Mouse (Mus musculus) hindbrain, embryonic 12.5 days (tissue): ENCODE measurements around the gene Enoph1. TPM values are rescaled to one million over a fixed set of nuclear protein-coding genes. Genes with fewer than 3 reads are reported as not detected.

Source experiments
- ATAC-seq: fragments of 200-750 bp; cut with Nextera tagmentation; 2 replicates; pipeline ENCODE4 v1.8.0; 2017; ENCODE audit warnings: moderate TSS enrichment; ENCODE audit not compliant: low FRiP score
- H3K27ac ChIP-seq: fragments of 300-500 bp; sonication (generic); 2 replicates; pipeline ENCODE4 v1.5.1; 2016; ENCODE audit warnings: mild to moderate bottlenecking
- H3K27me3 ChIP-seq: fragments of 300-500 bp; sonication (generic); 2 replicates; pipeline ENCODE4 v1.6.1; 2016; ENCODE audit warnings: mild to moderate bottlenecking
- H3K36me3 ChIP-seq: fragments of 300-500 bp; sonication (generic); 2 replicates; pipeline ENCODE4 v1.6.1; 2016; ENCODE audit warnings: mild to moderate bottlenecking
- H3K4me1 ChIP-seq: fragments of 300-500 bp; sonication (generic); 2 replicates; pipeline ENCODE4 v1.6.1; 2016
- H3K4me2 ChIP-seq: fragments of 300-500 bp; sonication (generic); replicated peaks from 2 replicates; pipeline ENCODE4 v1.6.1; 2016; ENCODE audit warnings: mild to moderate bottlenecking
- H3K4me3 ChIP-seq: fragments of 300-500 bp; sonication (generic); 2 replicates; pipeline ENCODE4 v1.5.1; 2016; ENCODE audit warnings: mild to moderate bottlenecking
- H3K9ac ChIP-seq: fragments of 300-500 bp; sonication (generic); 2 replicates; pipeline ENCODE4 v1.6.1; 2016; ENCODE audit warnings: mild to moderate bottlenecking, moderate library complexity
- H3K9me3 ChIP-seq: fragments of 300-500 bp; sonication (generic); replicated peaks from 2 replicates; pipeline ENCODE4 v1.6.1; 2016; ENCODE audit warnings: mild to moderate bottlenecking
- WGBS: fragments of 180-500 bp; shearing (Covaris S2); methylation state at CpG from one replicate; pipeline ENCODE4 v1.1.7; 2016; 5-methylcytosine and 5-hydroxymethylcytosine counted together
- polyA plus RNA-seq: library from polyadenylated mRNA; unstranded; fragments of >200 nt; fragmentation: Nextera tagmentation; extraction: Ambion mirVana; gene quantifications from 2 replicates; pipeline ENCODE4 v1.2.1, GENCODE M21; 2016

The Enoph1 gene
- polyA plus RNA-seq, 1 experiment from 2014 or later = 39.2 TPM

DNA sequence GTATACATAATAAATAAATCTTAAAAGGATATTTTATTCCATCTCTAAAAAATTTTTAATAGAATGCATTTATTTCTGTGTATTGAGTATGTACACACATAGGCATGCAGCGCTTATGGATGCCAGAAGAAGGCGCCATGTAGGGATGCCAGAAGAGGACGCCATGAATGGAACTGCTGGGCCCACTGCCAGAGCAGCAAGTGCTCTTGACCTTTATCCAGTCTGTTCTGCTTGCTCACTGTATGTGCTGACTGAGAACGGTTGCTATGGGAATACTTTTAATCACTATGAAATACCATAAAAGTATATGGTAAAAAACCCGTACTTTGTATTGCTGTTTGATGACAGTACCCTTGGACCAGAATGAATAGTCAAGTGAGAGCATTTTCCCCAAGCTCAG is 3.6 kb downstream of the Enoph1 start:
- no peak for ATAC-seq
- no peaks in the 10 kb centered on the region for H3K27me3 ChIP-seq
- WGBS = 88% methylated on average over 5 of the region's 5 CpGs
- H3K4me3 ChIP-seq = no peak overlapping the region
- H3K9ac ChIP-seq = no peak overlapping the region
- peaks cover 29% of the 10 kb centered on the region for H3K4me1 ChIP-seq
- H3K9me3 ChIP-seq = no peaks in the 10 kb centered on the region
- no peaks in the 10 kb centered on the region for H3K36me3 ChIP-seq
- H3K4me2 ChIP-seq = no peak overlapping the region
- no peak overlapping the region for H3K27ac ChIP-seq

DNA sequence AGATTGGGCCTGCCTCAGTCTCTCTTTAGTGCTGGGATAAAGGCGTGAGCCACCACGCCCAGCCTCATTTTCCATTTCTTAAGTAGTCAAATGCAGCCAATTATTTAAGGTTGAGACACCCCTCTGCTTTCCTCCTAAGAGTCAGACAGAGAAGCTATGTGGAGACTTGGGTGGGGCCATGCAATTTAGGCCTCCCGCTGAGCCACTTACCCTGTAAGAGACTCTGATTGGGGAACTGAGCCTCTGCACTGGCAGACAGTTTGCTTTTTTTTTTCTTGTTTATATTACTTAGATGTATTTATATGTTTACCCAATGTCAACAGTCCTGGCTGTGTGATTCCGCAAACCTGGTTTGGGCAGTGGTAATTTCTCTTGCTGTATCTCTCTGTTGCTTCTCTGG is 4.2 kb downstream of the Enoph1 start:
- H3K9me3 ChIP-seq = no peaks in the 10 kb centered on the region
- H3K9ac ChIP-seq = no peak overlapping the region
- H3K27me3 ChIP-seq = no peaks in the 10 kb centered on the region
- H3K4me2 ChIP-seq = no peak overlapping the region
- no peak for ATAC-seq
- H3K4me3 ChIP-seq = no peak overlapping the region
- H3K4me1 ChIP-seq = peaks cover 36% of the 10 kb centered on the region
- WGBS = 85% methylated on average over 4 of the region's 4 CpGs
- no peak overlapping the region for H3K27ac ChIP-seq
- H3K36me3 ChIP-seq = no peaks in the 10 kb centered on the region

DNA sequence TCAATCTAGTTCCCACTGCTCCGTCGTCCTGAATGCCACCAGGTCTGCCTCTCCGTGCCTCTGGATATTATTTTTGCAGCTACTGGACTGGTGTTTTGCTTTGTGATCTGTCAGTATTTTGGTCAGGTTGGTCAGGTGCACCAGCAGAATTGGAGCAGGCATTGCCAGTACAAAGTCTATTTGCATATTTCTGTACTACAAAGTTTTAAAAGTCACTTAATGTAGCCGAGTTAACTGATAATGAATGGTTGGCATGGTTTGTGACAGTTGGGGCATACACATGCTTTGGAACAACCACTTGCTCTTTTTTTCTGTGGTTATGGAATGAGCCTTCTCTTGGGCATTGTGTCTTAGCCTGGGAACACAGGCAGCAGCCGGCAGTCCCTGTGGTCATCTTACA is 4.8 kb downstream of the Enoph1 start:
- Histone ChIP-seq H3K4me1 (peaks cover 36% of the 10 kb centered on the region), H3K9ac (no peak overlapping the region)

DNA sequence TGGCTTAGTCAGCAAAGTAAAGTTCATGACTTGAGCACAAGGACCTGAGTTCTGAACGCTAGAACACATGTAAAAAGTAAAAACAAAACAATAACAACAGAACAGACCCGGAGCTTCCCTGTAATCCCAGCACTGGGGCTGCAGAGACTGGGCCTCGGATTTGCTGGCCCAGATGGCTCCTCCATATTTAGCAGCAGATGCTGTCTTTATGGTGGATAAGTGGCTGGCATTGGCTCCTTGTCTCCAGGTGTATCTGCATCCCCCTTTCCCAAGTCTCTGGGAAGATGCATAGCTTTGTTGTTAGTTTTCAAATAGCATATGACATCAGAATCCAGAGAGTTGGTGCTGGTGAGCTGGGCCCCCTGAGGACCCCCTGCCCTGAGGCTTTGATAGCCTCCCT is 6.3 kb downstream of the Enoph1 start:
- no peaks in the 10 kb centered on the region for H3K9me3 ChIP-seq
- no peak overlapping the region for H3K27ac ChIP-seq
- no peak overlapping the region for H3K4me2 ChIP-seq
- H3K4me1 ChIP-seq = peaks cover 31% of the 10 kb centered on the region
- H3K4me3 ChIP-seq = no peak overlapping the region
- H3K27me3 ChIP-seq = no peaks in the 10 kb centered on the region
- ATAC-seq = no peak
- H3K36me3 ChIP-seq = no peaks in the 10 kb centered on the region
- WGBS = 77% methylated on average over 3 of the region's 3 CpGs
- no peak overlapping the region for H3K9ac ChIP-seq

More for the DNA sequence above, 4.8 kb downstream of the Enoph1 start:
- WGBS = 79% methylated on average over 5 of the region's 5 CpGs
- no peak overlapping the region for H3K27ac ChIP-seq
- H3K4me3 ChIP-seq = no peak overlapping the region
- no peak for ATAC-seq
- H3K27me3 ChIP-seq = no peaks in the 10 kb centered on the region
- no peaks in the 10 kb centered on the region for H3K36me3 ChIP-seq
- no peak overlapping the region for H3K4me2 ChIP-seq
- H3K9me3 ChIP-seq = no peaks in the 10 kb centered on the region

DNA sequence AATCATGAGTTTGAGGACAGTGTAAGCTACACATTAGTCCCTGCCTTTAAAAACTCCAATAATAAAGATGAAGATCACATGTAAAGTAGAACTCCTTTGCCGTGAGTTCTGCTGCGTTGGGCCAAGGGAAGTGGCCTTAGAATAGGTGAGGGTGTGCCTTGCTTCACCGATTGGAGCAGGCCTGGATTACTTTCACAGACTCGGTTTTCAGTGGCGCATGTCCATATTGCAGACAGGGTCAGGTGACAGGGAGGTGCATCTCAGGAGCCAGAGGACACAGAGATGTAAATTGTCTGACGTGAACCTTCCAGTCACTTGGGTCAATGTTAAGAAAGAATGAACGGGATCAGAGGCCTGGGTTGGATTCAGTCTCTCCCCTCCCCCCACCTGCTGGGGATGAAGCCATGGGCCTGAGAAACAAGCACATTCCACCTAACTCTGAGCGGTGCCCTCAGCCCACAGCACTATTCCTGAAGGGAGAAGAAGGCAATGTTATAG is 7.4 kb downstream of the Enoph1 start:
- ATAC-seq = no peak
- 55% methylated on average over 8 of the region's 8 CpGs for WGBS
- H3K36me3 ChIP-seq = 0 out of 2 replicates have a peak, but pooled peaks cover 3% of the 10 kb centered on the region
- no peak overlapping the region for H3K9ac ChIP-seq
- H3K27me3 ChIP-seq = no peaks in the 10 kb centered on the region
- H3K4me2 ChIP-seq = no peak overlapping the region
- H3K9me3 ChIP-seq = no peaks in the 10 kb centered on the region
- H3K27ac ChIP-seq = no peak overlapping the region
- H3K4me3 ChIP-seq = no peak overlapping the region
- H3K4me1 ChIP-seq = peaks cover 29% of the 10 kb centered on the region

DNA sequence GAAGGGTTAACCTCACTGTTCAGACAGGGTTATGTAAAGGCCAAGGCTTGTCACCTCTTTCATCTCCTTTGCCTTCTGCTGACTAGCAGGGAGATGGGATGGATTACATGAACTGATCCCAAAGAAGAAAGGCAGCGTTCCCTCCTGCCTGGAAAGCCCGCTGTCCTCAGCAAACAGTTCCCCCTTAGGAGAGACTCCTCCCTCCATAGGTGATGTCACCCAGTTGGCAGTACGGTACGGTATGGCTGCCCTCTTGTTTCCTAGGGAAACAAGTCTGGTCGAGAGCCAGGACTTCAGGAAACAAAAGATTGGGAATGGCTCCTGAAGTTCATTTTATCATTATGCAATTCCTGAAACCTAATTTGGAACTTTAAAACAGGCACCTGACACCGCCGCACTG is 8.1 kb downstream of the Enoph1 start:
- H3K4me1 ChIP-seq = peaks cover 29% of the 10 kb centered on the region

DNA sequence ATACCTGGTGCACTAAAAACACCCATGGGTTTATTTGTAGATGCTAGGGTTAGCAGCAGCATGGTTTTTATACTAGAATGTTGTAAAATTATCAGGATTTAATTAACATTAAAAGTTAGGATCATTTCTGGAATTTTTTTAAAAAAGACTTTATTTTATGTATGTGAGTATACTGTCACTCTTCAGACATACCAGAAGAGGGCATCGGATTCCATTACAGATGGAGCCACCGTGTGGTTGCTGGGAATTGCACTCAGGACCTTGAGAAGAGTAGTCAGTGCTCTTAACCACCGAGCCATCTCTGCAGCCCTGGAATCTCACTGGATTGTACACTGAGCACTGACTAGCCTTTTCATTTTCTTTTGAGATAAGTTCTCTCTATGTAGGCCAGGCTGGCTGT is 10.1 kb downstream of the Enoph1 start:
- no peak overlapping the region for H3K4me3 ChIP-seq
- H3K36me3 ChIP-seq = peaks cover 7% of the 10 kb centered on the region; the same call in 1 of the 2 replicates
- no peak overlapping the region for H3K9ac ChIP-seq
- H3K27me3 ChIP-seq = no peaks in the 10 kb centered on the region
- no peaks in the 10 kb centered on the region for H3K9me3 ChIP-seq
- no peak for ATAC-seq
- no peak overlapping the region for H3K27ac ChIP-seq
- 91% methylated on average over 3 of the region's 3 CpGs for WGBS
- no peak overlapping the region for H3K4me2 ChIP-seq
- peaks cover 29% of the 10 kb centered on the region for H3K4me1 ChIP-seq

More for the DNA sequence above, 8.1 kb downstream of the Enoph1 start:
- Histone ChIP-seq H3K27ac (no peak overlapping the region), H3K36me3 (peaks cover 7% of the 10 kb centered on the region; the same call in 1 of the 2 replicates), H3K27me3 (no peaks in the 10 kb centered on the region), H3K4me2 (no peak overlapping the region), H3K9ac (no peak overlapping the region), H3K9me3 (no peaks in the 10 kb centered on the region), H3K4me3 (no peak overlapping the region)
- ATAC-seq = no peak
- WGBS = 55% methylated on average over 7 of the region's 7 CpGs

DNA sequence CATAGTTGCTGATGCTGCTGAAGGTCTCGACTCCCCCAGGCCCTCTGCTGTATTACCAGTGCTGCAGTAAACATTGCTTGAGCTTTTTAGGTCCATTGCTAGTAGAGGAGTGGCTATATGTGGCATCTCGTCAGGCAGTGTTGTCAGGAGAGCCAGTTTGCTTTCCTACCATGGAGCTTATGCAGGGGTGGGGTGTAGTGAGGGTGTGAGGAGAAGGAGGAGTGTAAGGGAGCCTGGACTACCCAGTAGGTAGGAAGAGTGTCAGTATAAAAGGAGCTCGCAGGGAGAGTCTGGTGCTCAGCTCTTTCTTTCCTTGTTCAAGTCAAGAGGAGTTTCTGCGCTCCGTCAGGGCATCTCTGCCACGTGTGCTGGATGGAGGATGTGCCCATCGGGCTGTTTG is 12.9 kb downstream of the Enoph1 start:
- 93% methylated on average over 7 of the region's 7 CpGs for WGBS
- no peak overlapping the region for H3K4me2 ChIP-seq
- no peak overlapping the region for H3K4me3 ChIP-seq
- ATAC-seq = no peak
- H3K4me1 ChIP-seq = peaks cover 18% of the 10 kb centered on the region
- H3K36me3 ChIP-seq = peaks cover 7% of the 10 kb centered on the region; the same call in 1 of the 2 replicates
- H3K9me3 ChIP-seq = no peaks in the 10 kb centered on the region
- H3K27me3 ChIP-seq = no peaks in the 10 kb centered on the region
- no peak overlapping the region for H3K27ac ChIP-seq
- no peak overlapping the region for H3K9ac ChIP-seq

DNA sequence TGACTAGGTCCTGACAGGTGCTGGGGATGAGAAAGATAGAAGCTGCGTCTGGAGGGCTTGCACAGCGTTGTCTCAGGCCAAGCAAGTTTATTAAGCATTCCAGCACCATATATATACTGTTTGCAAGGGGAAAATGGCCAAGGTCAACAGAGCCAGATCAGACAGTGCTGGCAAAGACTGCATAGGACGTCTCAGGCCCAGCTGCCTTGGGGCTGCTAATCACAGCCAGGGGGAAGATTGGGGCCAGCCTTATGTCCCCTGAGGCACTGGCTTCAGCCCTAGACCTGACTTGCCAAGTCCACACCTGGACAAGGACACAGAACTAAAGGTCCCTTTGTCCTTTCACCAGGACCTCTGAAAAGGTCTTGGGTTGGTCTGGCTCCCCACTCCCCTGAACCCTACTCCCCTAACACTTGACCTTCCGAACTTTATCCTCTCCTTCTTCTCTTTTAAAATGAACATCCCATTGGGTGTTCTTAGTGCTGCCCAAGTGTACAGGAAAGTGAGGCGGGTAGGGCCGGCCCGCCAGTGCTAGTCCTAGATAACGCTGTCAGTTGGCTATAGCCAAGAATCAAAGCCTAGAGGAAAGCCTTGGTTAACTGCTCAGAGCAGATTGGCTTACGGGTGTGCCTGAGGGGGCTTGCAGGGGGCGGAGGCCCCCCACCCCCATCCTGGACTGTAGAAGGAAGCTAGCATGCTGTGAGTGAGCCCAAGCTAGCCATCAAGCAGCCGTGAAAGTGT is 15.2 kb downstream of the Enoph1 start:
- H3K27ac ChIP-seq = no peak overlapping the region
- H3K36me3 ChIP-seq = peaks cover 9% of the 10 kb centered on the region; the same call in 1 of the 2 replicates
- no peak overlapping the region for H3K4me2 ChIP-seq
- no peaks in the 10 kb centered on the region for H3K27me3 ChIP-seq
- no peak overlapping the region for H3K4me3 ChIP-seq
- 83% methylated on average over 11 of the region's 11 CpGs for WGBS
- H3K9ac ChIP-seq = no peak overlapping the region
- H3K4me1 ChIP-seq = peaks cover 21% of the 10 kb centered on the region
- H3K9me3 ChIP-seq = no peaks in the 10 kb centered on the region
- no peak for ATAC-seq

DNA sequence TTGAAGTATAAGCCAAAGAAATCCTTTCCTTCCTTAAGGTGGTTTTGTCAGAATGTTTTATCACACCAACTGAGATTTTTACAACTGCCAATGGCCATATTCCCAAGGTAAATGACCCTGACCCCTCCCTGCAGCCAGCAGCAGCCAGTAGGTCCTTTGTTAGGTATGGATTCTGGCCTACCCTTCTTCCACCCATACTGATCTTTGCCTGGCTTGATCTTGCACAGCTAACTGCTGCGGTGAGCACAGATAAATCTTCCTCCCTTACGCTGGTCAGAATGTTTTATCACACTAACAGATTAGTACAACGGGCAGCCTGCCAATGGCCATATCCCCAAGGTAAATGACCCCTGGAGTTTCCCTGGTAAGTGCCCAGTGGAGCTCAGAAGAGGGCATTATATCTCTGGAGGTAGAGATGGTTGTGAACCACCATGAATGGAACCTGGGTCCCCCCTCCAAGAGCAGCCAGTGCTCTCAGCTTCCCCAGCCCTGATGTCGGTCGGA is 16.1 kb downstream of the Enoph1 start:
- WGBS = 89% methylated on average over 5 of the region's 5 CpGs
- H3K36me3 ChIP-seq = peaks cover 19% of the 10 kb centered on the region
- no peak overlapping the region for H3K4me2 ChIP-seq
- H3K4me3 ChIP-seq = no peak overlapping the region
- H3K4me1 ChIP-seq = peaks cover 21% of the 10 kb centered on the region
- H3K27me3 ChIP-seq = no peaks in the 10 kb centered on the region
- no peak overlapping the region for H3K27ac ChIP-seq
- H3K9me3 ChIP-seq = no peaks in the 10 kb centered on the region
- no peak for ATAC-seq
- no peak overlapping the region for H3K9ac ChIP-seq

DNA sequence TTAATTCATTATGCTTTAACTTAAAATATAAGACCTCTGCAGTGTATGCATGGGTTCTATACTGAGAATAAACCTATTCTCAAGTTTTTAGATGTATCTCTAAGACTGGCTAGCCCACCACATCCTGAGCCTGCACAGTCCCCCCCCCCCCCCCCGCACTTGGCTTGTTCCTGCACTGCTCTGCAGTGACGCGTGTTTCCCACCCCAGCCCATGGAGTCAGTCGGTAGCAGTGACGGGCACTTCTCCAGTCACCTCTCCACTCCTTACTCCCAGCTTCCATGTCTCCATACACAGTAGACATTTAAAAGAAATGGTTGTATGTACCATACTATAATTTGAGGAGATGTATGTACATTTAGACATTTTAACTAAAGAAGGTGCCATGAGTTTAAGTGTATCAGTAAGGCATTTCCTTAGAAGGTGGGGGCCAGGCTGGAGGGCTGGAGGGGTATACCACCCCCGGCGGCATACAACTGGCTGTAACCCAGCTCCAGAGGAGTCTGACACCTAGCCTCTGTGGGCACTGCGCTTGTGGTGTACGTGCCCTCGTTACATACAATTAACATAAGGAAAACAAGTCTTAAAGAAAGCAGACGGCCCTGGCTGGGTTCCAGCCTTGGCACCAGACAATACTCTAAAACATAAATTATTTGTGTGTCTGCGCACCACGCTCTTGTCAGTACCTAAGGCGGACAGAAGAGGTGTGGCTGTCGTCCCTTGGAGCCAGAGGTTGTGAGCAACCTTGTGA is 17.9 kb downstream of the Enoph1 start:
- WGBS = 89% methylated on average over 12 of the region's 15 CpGs

DNA sequence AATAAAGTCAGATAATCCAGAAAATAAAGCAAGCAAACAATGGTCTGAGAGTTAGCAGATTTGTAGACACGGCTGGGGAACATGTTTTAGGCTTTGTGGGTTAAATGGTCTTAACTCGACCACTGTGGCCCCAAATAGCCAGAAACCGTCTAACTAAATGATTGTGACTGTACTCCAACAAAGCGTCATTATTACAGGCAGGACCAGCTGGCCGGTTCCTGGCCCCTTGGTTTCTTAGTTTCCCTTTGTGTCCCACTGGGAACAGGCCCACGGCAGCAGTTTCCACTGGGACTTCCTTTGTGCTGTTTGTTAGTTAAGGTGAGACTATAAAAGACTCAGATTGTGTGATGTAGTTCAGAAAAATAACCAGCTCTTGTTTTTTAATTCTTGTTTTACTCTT is 18.9 kb downstream of the Enoph1 start:
- no peak for ATAC-seq
- peak overlapping the region; percentile 44; the same call in 1 of the 2 replicates for H3K27ac ChIP-seq

More for the DNA sequence above, 17.9 kb downstream of the Enoph1 start:
- peaks cover 29% of the 10 kb centered on the region for H3K36me3 ChIP-seq
- no peak overlapping the region for H3K27ac ChIP-seq
- no peak overlapping the region for H3K9ac ChIP-seq
- no peak overlapping the region for H3K4me3 ChIP-seq
- H3K4me1 ChIP-seq = peaks cover 21% of the 10 kb centered on the region
- no peaks in the 10 kb centered on the region for H3K9me3 ChIP-seq
- H3K4me2 ChIP-seq = no peak overlapping the region
- no peaks in the 10 kb centered on the region for H3K27me3 ChIP-seq
- peak; percentile 65 for ATAC-seq

More for the DNA sequence above, 18.9 kb downstream of the Enoph1 start:
- peaks cover 21% of the 10 kb centered on the region for H3K4me1 ChIP-seq
- H3K4me2 ChIP-seq = no peak overlapping the region
- no peak overlapping the region for H3K4me3 ChIP-seq
- WGBS = 40% methylated on average over 6 of the region's 6 CpGs
- H3K27me3 ChIP-seq = no peaks in the 10 kb centered on the region
- no peak overlapping the region for H3K9ac ChIP-seq
- H3K36me3 ChIP-seq = peaks cover 36% of the 10 kb centered on the region
- H3K9me3 ChIP-seq = no peaks in the 10 kb centered on the region
